Mouse (Mus musculus): Measurements from ENCODE around the gene Gm45062. TPM values are rescaled to one million over a fixed set of nuclear protein-coding genes. Genes with fewer than 3 reads are reported as not detected.

The Gm45062 gene
- polyA plus RNA-seq, 1 experiment: not detected

GRCm38 (mm10) chr6:8544822-8545221, 285.6 kb downstream of the Gm45062 start:
- no peak for TF ChIP-seq CTCF (IDR thresholded peaks at IDR 0.05; ENCODE audit: extremely low read depth, insufficient read length, insufficient replicate concordance, low read depth, low read length)
- no peak for TF ChIP-seq POLR2A (IDR thresholded peaks at IDR 0.05; ENCODE audit: low read depth, low read length)
- Histone ChIP-seq H3K4me3 (ENCODE audit: low read depth, low read length) (no peak overlapping the region), H3K4me1 (ENCODE audit: control insufficient read depth, insufficient read depth, insufficient read length, low read length) (no peaks in the 10 kb centered on the region), H3K36me3 (ENCODE audit: control insufficient read depth, insufficient read depth, low read length) (peaks cover 5% of the 10 kb centered on the region), H3K27ac (ENCODE audit: insufficient read depth, low read depth, low read length) (no peak overlapping the region), H3K27me3 (ENCODE audit: control insufficient read depth, insufficient read depth, low read length) (no peaks in the 10 kb centered on the region)
- over 99% methylated on average over 5 of the region's 5 CpGs for WGBS

GRCm38 (mm10) chr6:8545780-8546179, 286.5 kb downstream of the Gm45062 start:
- peaks cover 5% of the 10 kb centered on the region for H3K36me3 ChIP-seq (ENCODE audit: control insufficient read depth, insufficient read depth, low read length)
- TF ChIP-seq CTCF (IDR thresholded peaks at IDR 0.05; ENCODE audit: extremely low read depth, insufficient read length, insufficient replicate concordance, low read depth, low read length) (no peak), POLR2A (IDR thresholded peaks at IDR 0.05; ENCODE audit: low read depth, low read length) (no peak)
- 76% methylated on average over 7 of the region's 7 CpGs for WGBS
- no peaks in the 10 kb centered on the region for H3K4me1 ChIP-seq (ENCODE audit: control insufficient read depth, insufficient read depth, insufficient read length, low read length)
- no peak overlapping the region for H3K27ac ChIP-seq (ENCODE audit: insufficient read depth, low read depth, low read length)
- no peaks in the 10 kb centered on the region for H3K27me3 ChIP-seq (ENCODE audit: control insufficient read depth, insufficient read depth, low read length)
- no peak overlapping the region for H3K4me3 ChIP-seq (ENCODE audit: low read depth, low read length)

- TF ChIP-seq CTCF (IDR thresholded peaks at IDR 0.05; ENCODE audit: extremely low read depth, insufficient read length, insufficient replicate concordance, low read depth, low read length): no peak
- TF ChIP-seq POLR2A (IDR thresholded peaks at IDR 0.05; ENCODE audit: low read depth, low read length): no peak
- Histone ChIP-seq H3K36me3 (ENCODE audit: control insufficient read depth, insufficient read depth, low read length) (0 out of 2 replicates have a peak, but pooled peaks cover 2% of the 10 kb centered on the region), H3K27ac (ENCODE audit: insufficient read depth, low read depth, low read length) (no peak overlapping the region), H3K27me3 (ENCODE audit: control insufficient read depth, insufficient read depth, low read length) (no peaks in the 10 kb centered on the region), H3K4me1 (ENCODE audit: control insufficient read depth, insufficient read depth, insufficient read length, low read length) (no peaks in the 10 kb centered on the region), H3K4me3 (ENCODE audit: low read depth, low read length) (no peak overlapping the region)
- WGBS: 90% methylated on average over 2 of the region's 2 CpGs
These were observed 291.9 kb downstream of the Gm45062 start for GRCm38 (mm10) chr6:8551155-8551554.

- Histone ChIP-seq H3K36me3 (ENCODE audit: control insufficient read depth, insufficient read depth, low read length) (0 out of 2 replicates have a peak, but pooled peaks cover 1% of the 10 kb centered on the region), H3K4me3 (ENCODE audit: low read depth, low read length) (no peak overlapping the region), H3K4me1 (ENCODE audit: control insufficient read depth, insufficient read depth, insufficient read length, low read length) (peaks cover 4% of the 10 kb centered on the region; the same call in 1 of the 2 replicates), H3K27ac (ENCODE audit: insufficient read depth, low read depth, low read length) (no peak overlapping the region), H3K27me3 (ENCODE audit: control insufficient read depth, insufficient read depth, low read length) (no peaks in the 10 kb centered on the region)
- 90% methylated on average over 5 of the region's 5 CpGs for WGBS
- TF ChIP-seq POLR2A (IDR thresholded peaks at IDR 0.05; ENCODE audit: low read depth, low read length): no peak
- TF ChIP-seq CTCF (IDR thresholded peaks at IDR 0.05; ENCODE audit: extremely low read depth, insufficient read length, insufficient replicate concordance, low read depth, low read length): no peak
These were observed 297.8 kb downstream of the Gm45062 start for GRCm38 (mm10) chr6:8556849-8557571.

- 0 out of 2 replicates have a peak, but pooled peaks cover 1% of the 10 kb centered on the region for H3K36me3 ChIP-seq (ENCODE audit: control insufficient read depth, insufficient read depth, low read length)
- no peak for TF ChIP-seq POLR2A (IDR thresholded peaks at IDR 0.05; ENCODE audit: low read depth, low read length)
- no peak for TF ChIP-seq CTCF (IDR thresholded peaks at IDR 0.05; ENCODE audit: extremely low read depth, insufficient read length, insufficient replicate concordance, low read depth, low read length)
- H3K27me3 ChIP-seq (ENCODE audit: control insufficient read depth, insufficient read depth, low read length): no peaks in the 10 kb centered on the region
- H3K4me3 ChIP-seq (ENCODE audit: low read depth, low read length): no peak overlapping the region
- WGBS: 31% methylated on average over 2 of the region's 2 CpGs
- peaks cover 4% of the 10 kb centered on the region; the same call in 1 of the 2 replicates for H3K4me1 ChIP-seq (ENCODE audit: control insufficient read depth, insufficient read depth, insufficient read length, low read length)
- H3K27ac ChIP-seq (ENCODE audit: insufficient read depth, low read depth, low read length): no peak overlapping the region
These were observed 301.4 kb downstream of the Gm45062 start for GRCm38 (mm10) chr6:8560682-8561081.

- WGBS: 95% methylated on average over 9 of the region's 9 CpGs
- no peak overlapping the region for H3K27ac ChIP-seq (ENCODE audit: insufficient read depth, low read depth, low read length)
- H3K4me1 ChIP-seq (ENCODE audit: control insufficient read depth, insufficient read depth, insufficient read length, low read length): no peaks in the 10 kb centered on the region
- no peak for TF ChIP-seq POLR2A (IDR thresholded peaks at IDR 0.05; ENCODE audit: low read depth, low read length)
- TF ChIP-seq CTCF (IDR thresholded peaks at IDR 0.05; ENCODE audit: extremely low read depth, insufficient read length, insufficient replicate concordance, low read depth, low read length): no peak
- H3K27me3 ChIP-seq (ENCODE audit: control insufficient read depth, insufficient read depth, low read length): no peaks in the 10 kb centered on the region
- H3K4me3 ChIP-seq (ENCODE audit: low read depth, low read length): no peak overlapping the region
- peaks cover 11% of the 10 kb centered on the region for H3K36me3 ChIP-seq (ENCODE audit: control insufficient read depth, insufficient read depth, low read length)
These were observed 323.1 kb downstream of the Gm45062 start for GRCm38 (mm10) chr6:8582377-8582776.

- Histone ChIP-seq H3K27ac (ENCODE audit: insufficient read depth, low read depth, low read length) (no peak overlapping the region), H3K4me3 (ENCODE audit: low read depth, low read length) (no peak overlapping the region), H3K27me3 (ENCODE audit: control insufficient read depth, insufficient read depth, low read length) (no peaks in the 10 kb centered on the region), H3K36me3 (ENCODE audit: control insufficient read depth, insufficient read depth, low read length) (peaks cover 11% of the 10 kb centered on the region), H3K4me1 (ENCODE audit: control insufficient read depth, insufficient read depth, insufficient read length, low read length) (no peaks in the 10 kb centered on the region)
- 84% methylated on average over 3 of the region's 3 CpGs for WGBS
- TF ChIP-seq CTCF (IDR thresholded peaks at IDR 0.05; ENCODE audit: extremely low read depth, insufficient read length, insufficient replicate concordance, low read depth, low read length): no peak
- TF ChIP-seq POLR2A (IDR thresholded peaks at IDR 0.05; ENCODE audit: low read depth, low read length): no peak
These were observed 324.6 kb downstream of the Gm45062 start for GRCm38 (mm10) chr6:8583892-8584291.
